Mouse (Mus musculus) liver, adult (tissue): ENCODE measurements around the gene Fanci.

Source experiments
- GATA4 ChIP-seq: IDR thresholded peaks from 2 replicates; pipeline ENCODE4 v1.6.1; 2014; ENCODE audit warnings: mild to moderate bottlenecking, low read length; ENCODE audit not compliant: insufficient replicate concordance

The Fanci gene

DNA sequence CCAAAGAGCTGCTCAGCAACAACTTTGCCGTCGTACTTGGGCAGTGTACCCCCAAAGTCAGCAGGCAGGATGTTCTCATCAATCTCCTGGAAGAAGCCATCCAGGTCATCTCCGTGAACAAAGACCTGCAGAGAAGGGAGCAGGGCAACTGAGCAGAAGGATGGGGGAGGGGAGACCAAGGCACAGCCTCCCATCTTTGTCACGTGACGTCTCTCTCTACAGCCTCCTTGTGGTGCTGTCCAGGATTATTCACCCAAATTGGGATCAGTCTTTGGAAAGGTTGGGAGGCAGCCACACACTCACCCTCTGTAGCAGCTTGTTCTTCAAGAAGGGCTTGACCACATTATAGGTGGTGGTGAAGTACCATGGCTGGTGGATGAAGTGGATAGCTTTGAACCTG, 16.1 kb upstream of the Fanci start:
- no peak for TF ChIP-seq GATA4

DNA sequence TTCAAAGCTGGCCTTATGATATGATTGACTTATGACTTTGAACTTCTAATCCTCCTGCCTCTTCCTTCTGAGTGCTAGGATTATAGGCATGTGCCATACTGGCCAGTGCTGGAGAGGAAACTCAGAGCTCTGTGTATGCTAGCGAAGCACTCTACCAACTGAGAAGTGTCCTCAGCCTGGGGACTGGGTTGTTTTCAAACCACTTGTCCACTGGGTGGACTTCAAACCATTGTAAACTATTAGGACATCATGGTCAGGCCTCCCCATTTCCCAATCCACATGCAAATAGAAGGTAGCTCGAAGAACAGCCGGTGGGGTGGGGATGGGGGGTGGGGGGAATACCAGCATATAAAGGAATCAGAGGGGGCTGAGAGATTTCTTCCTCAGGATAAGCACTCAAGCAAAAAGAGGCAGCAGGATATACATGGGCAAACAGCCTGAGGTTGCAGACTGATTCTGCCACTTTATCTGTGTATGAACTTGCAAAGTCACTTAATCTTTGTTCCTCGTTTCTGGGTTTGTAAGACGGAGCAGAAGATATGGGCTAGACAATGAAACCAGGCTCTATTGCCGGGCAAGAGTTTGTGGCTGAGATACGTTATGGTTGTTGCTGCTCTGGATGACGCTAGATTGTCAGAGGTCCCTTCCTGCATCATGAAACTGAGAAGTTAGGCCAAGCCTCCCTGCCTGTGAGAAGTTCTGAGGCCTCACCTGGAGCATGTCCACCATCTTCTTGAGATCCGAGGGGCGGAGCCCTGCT, 15.0 kb upstream of the Fanci start:
- no peak for TF ChIP-seq GATA4

DNA sequence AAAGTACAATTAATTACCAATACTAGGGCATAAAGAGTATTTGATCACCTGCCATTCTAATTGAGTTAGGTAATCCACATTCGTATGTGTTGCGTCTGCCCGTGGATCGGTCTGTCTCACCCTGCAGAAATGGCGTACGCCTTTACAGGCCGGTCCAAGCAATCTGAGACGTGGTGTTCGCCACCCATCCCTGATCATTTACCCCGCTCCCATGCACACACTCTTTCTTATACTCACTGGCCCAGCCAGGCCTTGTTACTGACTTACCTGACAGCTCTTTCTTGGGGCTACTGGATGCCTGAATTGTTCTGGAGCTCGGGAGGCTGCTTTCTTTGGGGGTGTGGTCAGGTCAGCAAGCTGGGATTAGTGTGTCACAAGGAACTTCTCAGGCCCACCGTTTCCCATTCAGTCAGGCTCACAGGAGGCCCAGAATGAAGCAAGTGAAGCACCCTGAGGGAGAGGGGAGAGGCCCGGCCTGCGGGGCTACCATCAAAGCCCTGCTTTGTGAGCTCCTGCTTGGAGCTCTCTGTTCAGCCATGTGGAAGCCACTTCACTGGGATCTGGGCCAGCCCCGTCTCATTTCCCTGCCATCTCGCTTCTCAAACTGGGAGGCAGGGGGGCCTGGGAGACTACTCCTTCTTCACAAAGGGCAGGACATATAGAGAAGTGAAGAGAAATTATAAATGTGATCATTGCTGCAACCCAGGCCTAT, 5.2 kb upstream of the Fanci start, which contains the start of gene Rlbp1:
Gene Rlbp1 (minus strand): TSS at position 627 of the 712 bp plus-strand sequence.
- no peak for TF ChIP-seq GATA4

DNA sequence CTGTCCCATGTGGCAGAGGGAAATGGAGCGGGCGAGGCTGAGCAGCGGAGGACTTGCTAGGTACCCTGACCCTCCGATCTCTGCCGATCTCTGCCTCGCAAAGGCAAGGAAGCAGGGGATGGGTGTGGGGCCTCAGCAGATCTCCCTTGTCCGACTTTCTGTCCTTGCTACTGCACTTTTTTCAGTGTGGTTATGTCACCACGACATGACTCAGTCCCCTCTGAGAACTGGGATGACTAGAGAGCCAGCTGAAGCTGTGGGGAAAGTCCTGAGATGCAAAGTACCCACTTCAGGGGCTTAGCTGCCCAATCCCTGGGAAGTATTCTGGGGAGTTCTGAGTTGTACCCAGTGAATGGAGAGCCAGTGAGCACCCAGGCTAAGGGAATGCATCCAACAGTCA, 4.6 kb upstream of the Fanci start:
- TF ChIP-seq GATA4 = no peak

DNA sequence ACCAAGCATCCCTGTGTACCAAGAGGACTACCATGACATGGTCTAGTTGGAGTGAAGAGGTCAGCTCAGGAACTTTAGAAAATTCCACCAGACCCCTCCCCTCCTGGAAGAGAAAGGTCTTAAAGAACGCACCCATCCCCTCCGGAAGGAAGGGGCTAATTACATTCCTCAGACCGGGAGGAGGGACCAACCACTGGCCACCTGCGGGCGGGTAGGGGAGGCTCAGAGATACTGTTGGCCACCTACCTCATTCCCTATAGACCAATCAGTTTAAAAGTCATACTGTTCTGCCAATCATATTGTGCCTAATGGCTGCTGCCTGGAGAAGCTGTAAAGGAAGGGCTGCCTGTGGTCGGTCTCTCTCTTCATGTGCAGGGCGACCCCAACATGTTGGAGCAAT, 3.7 kb upstream of the Fanci start:
- no peak for TF ChIP-seq GATA4

DNA sequence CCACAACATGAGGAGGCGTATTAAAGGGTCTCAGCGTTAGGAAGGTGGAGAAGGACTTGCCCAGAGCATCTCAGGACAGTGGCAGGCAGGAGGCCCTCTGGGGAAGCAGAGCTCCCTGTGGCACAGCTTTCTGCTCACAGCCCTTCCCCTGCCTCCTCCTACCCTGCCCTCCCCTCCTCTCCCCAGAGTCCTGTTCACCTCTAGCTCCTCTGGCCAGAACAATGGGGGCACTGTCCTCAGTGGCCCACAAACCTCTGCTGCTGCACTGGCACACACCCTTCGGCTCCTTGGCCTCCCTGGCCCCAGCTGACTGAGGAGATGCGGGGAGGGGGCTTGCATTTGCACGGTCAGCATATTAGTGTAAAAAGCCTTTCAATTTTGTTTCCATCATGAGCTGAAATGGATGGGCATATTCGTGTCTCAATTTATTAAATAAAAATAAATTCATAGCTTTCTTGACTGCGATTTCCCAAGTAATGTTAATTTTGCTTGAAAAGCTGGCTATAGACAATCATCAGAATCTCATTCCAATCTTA, 3.0 kb upstream of the Fanci start:
- TF ChIP-seq GATA4 = no peak

DNA sequence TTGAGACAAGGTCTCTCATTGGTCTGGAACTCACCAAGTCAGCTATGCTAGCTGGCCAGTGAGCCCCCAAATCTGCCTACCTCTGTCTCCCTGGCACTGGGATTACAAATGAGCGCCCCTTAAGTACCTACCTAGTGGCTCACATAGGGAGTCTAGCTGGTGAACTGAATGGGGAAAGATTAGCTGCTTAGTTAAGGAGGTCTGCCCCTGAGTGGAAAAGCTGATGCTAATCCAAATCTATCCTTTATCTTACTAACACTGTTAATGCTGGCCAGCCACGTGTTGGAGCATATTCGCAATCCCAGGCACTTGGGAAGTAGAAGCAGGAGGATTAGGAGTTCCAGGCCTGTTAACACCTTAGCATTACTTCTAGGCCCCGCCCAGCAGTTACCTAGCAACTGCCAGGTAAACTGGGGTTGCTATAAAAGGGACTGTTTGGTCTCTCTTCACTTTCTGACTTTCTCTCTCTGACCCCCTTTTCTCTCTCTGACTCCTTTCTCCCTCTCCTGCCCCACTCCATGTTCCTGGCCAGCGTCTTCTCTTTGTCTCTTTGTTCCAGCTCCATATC, 1.5 kb upstream of the Fanci start:
- TF ChIP-seq GATA4 = no peak

DNA sequence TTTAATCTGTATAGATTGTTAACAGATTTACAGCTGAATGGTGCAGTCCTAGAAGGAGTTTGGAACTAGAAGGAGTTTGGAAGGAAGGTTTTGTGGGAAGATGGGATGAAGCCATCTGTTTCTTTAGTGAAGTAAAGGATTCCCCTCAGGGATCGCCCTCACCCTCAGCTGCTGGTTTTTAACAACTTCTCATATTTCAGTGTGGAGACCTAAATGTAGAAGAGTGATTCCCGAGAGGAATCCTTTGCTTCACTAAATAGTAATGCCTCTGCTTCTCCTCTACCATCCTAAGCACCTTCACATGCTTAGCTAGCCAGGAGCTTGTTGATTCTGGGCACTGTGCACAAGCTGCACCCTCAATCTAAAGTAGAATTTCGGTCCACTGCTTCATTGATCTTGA, 258 bp upstream of the Fanci start:
- TF ChIP-seq GATA4 = no peak

DNA sequence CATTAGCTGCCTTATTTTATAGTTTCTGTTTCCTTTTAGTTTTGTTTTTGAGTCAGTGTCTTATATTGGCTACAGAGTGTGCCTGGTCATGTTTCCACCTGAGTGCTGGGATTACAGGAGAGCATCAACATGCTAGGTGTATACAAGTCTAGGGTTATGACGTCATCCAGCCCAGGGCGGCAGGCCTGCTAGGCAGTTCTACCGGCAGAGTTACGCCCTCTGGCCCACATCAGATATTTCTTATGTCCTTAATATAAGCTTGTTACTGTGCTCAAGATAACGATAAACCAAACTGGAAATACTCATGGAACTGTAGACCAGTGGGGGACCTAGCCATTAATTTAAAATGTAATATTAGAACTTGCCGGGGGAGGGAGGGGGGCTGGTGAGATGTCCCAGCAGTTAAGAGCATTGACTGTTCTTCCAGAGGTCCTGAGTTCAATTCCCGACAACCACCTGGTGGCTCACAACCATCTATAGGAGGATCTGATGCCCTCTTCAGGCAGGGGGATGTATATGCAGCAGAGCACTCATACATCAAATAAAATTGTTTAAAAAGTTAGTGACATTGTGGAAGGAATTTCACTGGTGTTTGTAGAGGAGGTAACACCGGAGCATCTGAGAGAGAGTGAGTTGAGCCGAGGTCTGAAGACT, 1.3 kb downstream of the Fanci start:
- no peak for TF ChIP-seq GATA4

DNA sequence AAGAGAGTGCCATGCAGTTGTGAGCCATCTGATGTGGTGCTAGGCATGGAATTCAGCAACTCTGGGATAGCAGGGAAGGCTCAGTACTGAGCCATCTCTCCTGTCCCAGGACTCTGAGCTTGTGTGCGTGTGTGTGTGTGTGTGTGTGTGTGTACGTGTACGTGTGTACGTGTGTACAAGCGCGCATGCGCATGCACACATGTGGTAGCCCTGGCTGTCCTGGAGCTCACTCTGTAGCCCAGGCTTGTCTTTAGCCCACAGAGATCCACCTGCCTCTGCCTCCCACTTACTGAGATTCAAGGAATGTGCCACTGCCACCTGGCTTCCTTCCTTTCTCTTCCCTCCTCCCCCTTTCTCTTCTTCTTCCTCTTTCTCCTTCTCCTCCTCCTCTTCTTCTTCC, 2.2 kb downstream of the Fanci start:
- no peak for TF ChIP-seq GATA4

DNA sequence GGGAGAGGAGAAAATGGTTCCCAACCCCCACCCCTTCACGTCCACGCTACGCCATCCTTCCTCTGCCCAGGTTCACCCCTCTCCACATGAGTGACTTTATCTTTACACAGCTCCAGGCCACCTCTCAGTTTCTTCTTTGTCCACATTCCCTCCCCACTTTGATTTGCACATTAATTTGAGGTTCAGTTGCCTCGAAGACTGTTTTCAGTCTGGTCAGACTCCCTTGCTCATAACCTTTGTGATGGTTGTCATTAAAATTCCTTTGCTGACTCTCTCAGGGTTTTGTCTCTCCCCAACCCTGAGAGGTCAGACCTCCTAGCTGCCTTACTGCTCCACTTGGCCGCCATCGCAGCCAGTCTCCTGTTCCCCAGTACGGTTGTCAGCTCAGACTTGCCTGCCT, 2.9 kb downstream of the Fanci start:
- no peak for TF ChIP-seq GATA4

DNA sequence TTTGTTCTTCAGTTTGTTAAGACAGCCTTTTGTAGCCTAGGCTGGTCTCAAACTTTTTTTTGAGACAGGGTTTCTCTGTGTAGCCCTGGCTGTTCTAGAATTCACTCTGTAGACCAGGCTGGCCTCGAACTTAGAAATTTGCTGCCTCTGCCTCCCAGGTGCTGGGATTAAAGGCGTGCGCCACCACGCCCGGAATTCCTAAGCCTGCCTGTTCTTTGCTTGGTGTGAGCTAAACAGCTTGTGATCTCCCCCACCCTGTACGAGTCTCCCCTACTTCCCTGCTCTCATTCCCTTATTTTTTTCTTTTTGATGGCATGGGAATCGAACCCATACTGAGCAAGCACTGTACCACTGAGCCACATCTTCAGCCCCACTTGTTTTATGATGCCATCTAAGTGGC, 3.5 kb downstream of the Fanci start:
- TF ChIP-seq GATA4 = no peak

DNA sequence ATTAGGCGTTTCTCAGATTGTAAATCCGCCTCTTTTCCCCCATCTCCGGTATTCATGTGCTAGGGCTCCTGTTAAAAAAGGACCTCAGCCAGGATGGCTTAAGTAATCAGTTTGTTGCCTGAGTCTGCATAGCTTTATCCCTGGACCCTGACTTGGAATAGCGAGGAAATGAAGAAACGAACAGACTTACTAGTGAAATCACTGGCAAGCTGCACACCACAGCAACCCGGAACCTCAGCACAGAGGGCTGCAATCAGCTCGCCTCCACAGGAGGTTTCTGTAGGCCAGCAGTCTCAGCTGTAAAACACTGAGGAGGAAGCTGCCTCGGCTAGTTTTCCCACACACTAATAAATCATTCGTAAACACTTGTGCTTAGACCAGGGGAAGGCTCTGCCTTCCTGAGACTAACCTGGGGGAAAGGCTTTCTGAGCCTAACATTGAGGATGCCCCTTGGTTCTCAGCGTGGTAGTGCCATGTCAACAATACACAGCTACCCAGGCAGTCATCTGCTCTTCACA, 5.8 kb downstream of the Fanci start:
- no peak for TF ChIP-seq GATA4

DNA sequence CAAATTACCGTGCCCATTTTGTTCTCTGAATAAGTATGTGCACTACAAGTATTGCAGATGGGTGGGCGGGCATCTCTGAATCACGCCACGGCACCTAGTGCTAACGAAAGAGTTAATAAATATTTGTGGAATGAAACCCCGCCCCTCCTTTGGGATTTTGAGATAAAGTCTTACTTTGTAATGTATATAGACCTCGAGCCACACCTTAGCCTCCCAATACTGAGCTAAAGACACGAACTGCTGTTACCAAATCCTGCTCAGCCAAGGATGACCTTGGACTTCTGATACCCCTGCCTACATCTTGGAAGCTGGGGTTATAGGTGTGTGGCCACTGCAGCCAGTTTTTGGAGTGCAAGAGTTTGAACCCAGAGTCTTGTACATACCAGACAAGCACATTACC, 6.7 kb downstream of the Fanci start:
- TF ChIP-seq GATA4 = no peak

DNA sequence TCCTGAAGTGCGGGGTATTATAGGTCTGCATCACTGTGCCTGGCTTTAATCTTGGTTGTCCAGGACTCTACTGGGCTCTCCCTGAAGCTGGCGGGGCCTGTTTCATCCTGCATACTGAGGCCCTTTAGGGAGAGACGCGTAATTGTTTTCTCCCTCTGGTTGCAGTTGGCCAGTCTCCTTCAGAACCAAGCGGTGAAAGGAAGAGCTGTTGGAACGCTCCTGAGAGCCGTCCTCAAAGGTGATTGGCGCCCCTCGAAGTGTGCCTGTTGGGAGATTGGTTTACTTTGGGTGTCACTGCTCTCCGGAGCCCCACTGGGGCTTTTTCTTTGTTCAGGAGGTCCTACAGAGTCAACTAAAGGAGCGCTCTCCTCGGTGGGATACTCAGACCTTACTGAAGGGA, 7.2 kb downstream of the Fanci start:
- TF ChIP-seq GATA4 = no peak

DNA sequence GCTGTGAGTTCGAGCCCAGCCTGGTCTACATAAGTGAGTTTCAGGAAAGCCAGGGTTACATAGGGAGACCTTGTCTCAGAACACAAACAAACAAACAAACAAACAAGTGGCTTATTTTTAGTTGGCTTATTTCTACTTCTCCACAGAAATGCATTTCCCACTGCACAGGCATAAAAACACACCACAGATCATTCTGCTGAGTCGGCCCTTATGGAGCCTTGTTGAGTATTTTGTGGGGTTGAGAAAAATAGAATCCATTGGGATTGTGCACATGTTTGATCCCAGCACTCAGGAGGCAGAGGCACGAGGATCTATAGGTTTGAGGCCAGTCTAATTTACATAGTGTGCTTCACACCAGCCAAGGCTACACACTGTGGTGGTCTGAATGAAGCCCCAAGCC, 8.6 kb downstream of the Fanci start:
- no peak for TF ChIP-seq GATA4
